Mouse (Mus musculus): ENCODE measurements at regions not wholly inside any gene's neighbourhood (a gene's known extent, or its start where the extent isn't known, plus 50 kb on each side); places are given as distances from the start of the nearest gene placed in this dataset.

DNA sequence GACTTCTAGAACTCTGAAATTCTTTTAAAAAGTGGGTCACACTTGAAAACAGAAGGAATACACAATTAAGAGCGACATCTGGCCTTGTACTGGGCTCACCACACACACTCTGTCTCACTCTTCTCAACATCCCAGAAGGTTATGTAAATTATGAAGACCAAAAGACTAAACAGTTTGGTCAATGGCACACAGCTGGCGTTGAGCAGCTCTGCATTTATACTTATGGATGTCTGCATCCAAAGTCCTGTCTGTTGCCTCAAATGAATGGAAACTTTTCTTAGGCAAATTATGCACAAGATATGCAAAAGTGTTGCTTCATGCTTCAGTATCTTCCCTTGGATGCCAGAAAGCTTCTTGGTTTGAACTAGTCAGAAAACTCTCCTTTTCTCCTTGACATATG, 323.5 kb downstream of the Ppp3ca start:
- Histone ChIP-seq H3K27ac (ENCODE audit: low read depth, low read length) (no peak overlapping the region), H3K27me3 (ENCODE audit: control insufficient read depth, insufficient read depth, low read length) (no peaks in the 10 kb centered on the region), H3K9me3 (ENCODE audit: control insufficient read depth, low read length) (no peaks in the 10 kb centered on the region; the same call in 1 of the 2 replicates), H3K9ac (replicated peaks; ENCODE audit: low read depth, low read length) (no peak overlapping the region), H3K4me1 (ENCODE audit: control insufficient read depth, insufficient read depth, low read length) (no peaks in the 10 kb centered on the region), H3K4me3 (ENCODE audit: low read depth, low read length) (no peak overlapping the region), H3K36me3 (ENCODE audit: control insufficient read depth, insufficient read depth, low read length) (no peaks in the 10 kb centered on the region), H3K4me2 (ENCODE audit: low read depth, low read length) (no peak overlapping the region)
- no peak for ATAC-seq (ENCODE audit: low read depth)
- WGBS = 90% methylated on average over 2 of the region's 2 CpGs

DNA sequence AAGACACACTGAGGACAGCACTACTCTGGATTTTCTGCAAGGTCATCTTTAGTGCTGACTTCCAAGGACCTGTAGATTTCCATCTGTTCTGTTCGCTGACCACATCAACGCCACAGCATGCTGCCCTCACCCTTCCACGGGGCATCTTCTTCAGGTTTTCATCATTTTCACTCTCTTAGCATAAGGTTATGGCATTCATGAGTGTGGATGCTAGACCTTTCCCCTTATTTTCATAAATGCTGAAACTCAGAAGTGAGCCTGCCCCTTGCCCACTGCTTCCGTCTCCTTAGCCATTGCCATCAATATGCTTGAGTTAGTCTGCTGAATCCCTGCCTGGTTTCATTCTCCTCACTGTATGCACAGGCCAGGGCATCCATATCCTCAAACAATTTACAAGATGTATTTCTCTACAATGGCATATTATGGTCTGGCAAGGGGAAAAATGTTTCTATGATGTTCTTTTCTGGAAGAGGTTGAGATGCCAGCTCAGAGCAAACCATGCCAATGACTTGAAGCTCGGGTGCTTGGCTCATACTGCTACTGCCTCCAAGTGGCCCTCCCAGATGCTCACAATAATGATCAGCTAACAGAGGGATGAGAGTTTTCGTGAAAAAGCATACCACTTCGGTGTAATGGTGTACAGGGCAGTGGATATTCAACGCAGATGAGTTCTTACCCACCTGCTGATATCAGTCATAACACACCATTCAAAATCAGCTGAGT, 324.6 kb downstream of the Ppp3ca start:
- Histone ChIP-seq H3K4me1 (ENCODE audit: control insufficient read depth, insufficient read depth, low read length) (no peaks in the 10 kb centered on the region), H3K4me2 (ENCODE audit: low read depth, low read length) (no peak overlapping the region), H3K9ac (replicated peaks; ENCODE audit: low read depth, low read length) (no peak overlapping the region), H3K27ac (ENCODE audit: low read depth, low read length) (no peak overlapping the region), H3K36me3 (ENCODE audit: control insufficient read depth, insufficient read depth, low read length) (no peaks in the 10 kb centered on the region), H3K27me3 (ENCODE audit: control insufficient read depth, insufficient read depth, low read length) (no peaks in the 10 kb centered on the region), H3K9me3 (ENCODE audit: control insufficient read depth, low read length) (no peaks in the 10 kb centered on the region; the same call in 1 of the 2 replicates), H3K4me3 (ENCODE audit: low read depth, low read length) (no peak overlapping the region)
- no peak for ATAC-seq (ENCODE audit: low read depth)
- WGBS = 94% methylated on average over 8 of the region's 8 CpGs

DNA sequence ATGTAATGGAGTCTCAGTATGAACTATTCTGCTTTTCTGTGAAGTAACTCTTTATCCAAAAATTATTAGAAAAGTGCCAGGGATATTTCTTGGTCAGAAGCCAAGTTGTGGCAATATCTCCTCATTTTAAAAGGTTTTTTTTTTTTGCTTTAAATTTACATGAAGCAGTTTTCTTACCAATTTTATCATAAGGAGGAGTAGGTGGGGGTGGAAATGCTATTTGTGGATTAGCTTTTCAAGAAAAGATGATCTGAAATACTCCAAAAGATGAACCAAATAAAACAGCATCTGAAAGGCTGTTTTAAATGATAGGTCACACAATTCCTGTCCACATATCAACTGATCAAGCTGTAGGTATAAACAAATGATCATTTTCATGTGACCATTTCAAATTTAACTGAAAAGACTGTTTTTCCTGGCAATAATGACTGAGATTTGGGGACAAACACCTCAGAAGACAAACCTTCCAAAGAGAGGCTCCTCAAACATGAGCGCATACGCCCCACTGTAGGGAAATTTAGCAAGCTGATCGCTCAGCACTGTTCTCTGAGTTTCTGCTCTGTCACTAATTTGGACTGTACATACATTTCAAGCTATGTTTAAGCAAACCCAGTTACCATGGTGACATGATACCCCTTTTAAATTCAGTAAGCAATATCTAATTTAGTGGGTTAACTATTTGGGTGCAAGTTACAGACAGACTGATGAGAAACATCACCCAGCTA, 325.8 kb downstream of the Ppp3ca start:
- no peaks in the 10 kb centered on the region for H3K36me3 ChIP-seq (ENCODE audit: control insufficient read depth, insufficient read depth, low read length)
- H3K4me2 ChIP-seq (ENCODE audit: low read depth, low read length) = no peak overlapping the region
- H3K9ac ChIP-seq (replicated peaks; ENCODE audit: low read depth, low read length) = no peak overlapping the region
- no peak overlapping the region for H3K27ac ChIP-seq (ENCODE audit: low read depth, low read length)
- H3K27me3 ChIP-seq (ENCODE audit: control insufficient read depth, insufficient read depth, low read length) = no peaks in the 10 kb centered on the region
- no peak for ATAC-seq (ENCODE audit: low read depth)
- H3K4me1 ChIP-seq (ENCODE audit: control insufficient read depth, insufficient read depth, low read length) = no peaks in the 10 kb centered on the region
- no peak overlapping the region for H3K4me3 ChIP-seq (ENCODE audit: low read depth, low read length)
- no peaks in the 10 kb centered on the region; the same call in 1 of the 2 replicates for H3K9me3 ChIP-seq (ENCODE audit: control insufficient read depth, low read length)
- WGBS = 93% methylated on average over 3 of the region's 3 CpGs

DNA sequence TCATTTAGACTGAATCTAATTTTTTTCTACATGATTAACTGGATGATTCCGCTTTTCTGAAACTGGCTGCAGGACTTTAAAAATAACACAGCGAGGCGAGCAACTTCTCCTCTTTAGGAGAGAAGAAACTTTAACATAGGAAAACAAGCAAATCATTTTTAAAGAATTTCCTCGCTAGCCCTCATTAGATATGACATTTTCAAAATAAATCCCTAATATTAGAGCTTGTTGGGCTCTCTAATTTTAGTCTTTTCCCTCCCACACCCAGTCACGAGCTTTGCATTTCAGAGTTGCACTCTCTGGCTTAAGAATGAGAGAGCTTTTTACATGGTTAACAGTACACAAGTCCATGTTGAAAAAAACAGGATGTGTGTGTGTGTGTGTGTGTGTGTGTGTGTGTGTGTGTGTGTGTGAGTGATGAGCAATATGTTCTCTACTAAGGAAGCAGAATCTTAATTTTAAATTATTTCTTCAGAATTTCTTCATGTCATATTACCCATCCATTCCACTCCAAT, 326.5 kb downstream of the Ppp3ca start:
- Histone ChIP-seq H3K4me3 (ENCODE audit: low read depth, low read length) (no peak overlapping the region), H3K4me2 (ENCODE audit: low read depth, low read length) (no peak overlapping the region), H3K9ac (replicated peaks; ENCODE audit: low read depth, low read length) (no peak overlapping the region), H3K27ac (ENCODE audit: low read depth, low read length) (no peak overlapping the region), H3K4me1 (ENCODE audit: control insufficient read depth, insufficient read depth, low read length) (no peaks in the 10 kb centered on the region), H3K27me3 (ENCODE audit: control insufficient read depth, insufficient read depth, low read length) (no peaks in the 10 kb centered on the region), H3K9me3 (ENCODE audit: control insufficient read depth, low read length) (no peaks in the 10 kb centered on the region; the same call in 1 of the 2 replicates), H3K36me3 (ENCODE audit: control insufficient read depth, insufficient read depth, low read length) (no peaks in the 10 kb centered on the region)
- ATAC-seq (ENCODE audit: low read depth) = no peak
- WGBS = 83% methylated on average over 5 of the region's 5 CpGs

DNA sequence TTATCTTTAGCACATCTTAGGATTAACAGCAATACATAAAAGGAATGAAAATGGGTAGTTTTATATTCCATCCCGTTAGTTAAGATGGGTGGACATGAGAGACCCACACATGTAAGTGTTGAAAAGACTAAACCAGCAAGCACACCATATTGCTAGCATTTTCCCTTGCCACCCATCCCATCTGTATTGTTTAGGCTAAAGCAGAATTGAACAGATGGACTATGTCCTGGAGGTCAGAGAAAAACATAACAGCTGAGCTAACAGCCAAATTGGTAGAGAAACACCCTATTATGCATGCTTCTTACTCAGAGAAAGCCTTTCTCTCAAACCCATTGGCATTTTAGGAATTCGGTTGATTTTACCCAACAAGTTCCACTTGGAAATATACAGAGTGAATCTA, 329.3 kb upstream of the Emcn start:
- no peaks in the 10 kb centered on the region for H3K27me3 ChIP-seq (ENCODE audit: control insufficient read depth, insufficient read depth, low read length)
- no peak overlapping the region for H3K27ac ChIP-seq (ENCODE audit: low read depth, low read length)
- H3K4me2 ChIP-seq (ENCODE audit: low read depth, low read length) = no peak overlapping the region
- H3K9ac ChIP-seq (replicated peaks; ENCODE audit: low read depth, low read length) = no peak overlapping the region
- no peaks in the 10 kb centered on the region for H3K36me3 ChIP-seq (ENCODE audit: control insufficient read depth, insufficient read depth, low read length)
- no peak for ATAC-seq (ENCODE audit: low read depth)
- no peak overlapping the region for H3K4me3 ChIP-seq (ENCODE audit: low read depth, low read length)
- no peaks in the 10 kb centered on the region for H3K4me1 ChIP-seq (ENCODE audit: control insufficient read depth, insufficient read depth, low read length)
- WGBS = 76% methylated on average over 2 of the region's 2 CpGs
- no peaks in the 10 kb centered on the region for H3K9me3 ChIP-seq (ENCODE audit: control insufficient read depth, low read length)

DNA sequence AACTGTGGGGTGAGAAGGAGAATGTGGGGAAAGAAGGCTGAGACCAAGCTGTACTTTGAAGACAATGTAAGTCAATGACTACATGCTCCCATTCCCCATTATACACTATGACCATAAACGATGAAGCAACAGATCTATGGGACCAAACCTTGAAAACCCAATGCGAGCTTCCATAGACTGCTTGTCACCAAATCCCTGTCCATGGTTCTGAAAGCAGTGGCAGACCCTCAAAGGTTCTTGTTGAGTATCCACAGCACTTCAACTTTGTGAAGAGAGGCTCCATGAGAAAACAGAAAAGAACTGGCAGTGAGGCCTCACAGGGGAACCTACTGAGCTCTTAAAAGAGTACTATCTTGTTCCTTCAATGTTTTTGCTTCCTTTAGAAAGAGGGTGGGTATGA, 326.2 kb upstream of the Emcn start:
- Histone ChIP-seq H3K36me3 (ENCODE audit: control insufficient read depth, insufficient read depth, low read length) (no peaks in the 10 kb centered on the region), H3K27me3 (ENCODE audit: control insufficient read depth, insufficient read depth, low read length) (no peaks in the 10 kb centered on the region), H3K4me1 (ENCODE audit: control insufficient read depth, insufficient read depth, low read length) (no peaks in the 10 kb centered on the region), H3K9ac (replicated peaks; ENCODE audit: low read depth, low read length) (no peak overlapping the region), H3K4me2 (ENCODE audit: low read depth, low read length) (no peak overlapping the region), H3K9me3 (ENCODE audit: control insufficient read depth, low read length) (no peaks in the 10 kb centered on the region), H3K27ac (ENCODE audit: low read depth, low read length) (no peak overlapping the region), H3K4me3 (ENCODE audit: low read depth, low read length) (no peak overlapping the region)
- no peak for ATAC-seq (ENCODE audit: low read depth)
- WGBS = 81% methylated on average over 2 of the region's 2 CpGs

DNA sequence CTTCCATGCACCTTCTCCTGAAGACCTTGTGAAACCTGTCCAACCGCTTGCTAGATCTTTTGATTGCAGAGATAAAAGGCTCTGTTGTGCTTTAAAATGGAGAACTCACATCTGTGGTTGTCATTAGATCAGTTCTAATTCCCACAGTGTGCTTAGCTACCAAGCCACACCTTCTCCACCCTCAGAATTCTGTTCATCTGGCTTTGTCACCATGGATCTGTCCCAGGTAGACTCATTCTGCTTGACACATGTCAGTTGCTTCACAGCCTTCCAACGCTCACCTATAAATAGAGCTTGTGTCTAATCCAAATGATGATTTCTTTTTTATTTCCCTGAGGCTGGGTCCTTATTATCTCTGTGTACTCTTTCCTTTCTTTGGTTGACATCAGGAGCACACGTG, 325.7 kb upstream of the Emcn start:
- Histone ChIP-seq H3K4me2 (ENCODE audit: low read depth, low read length) (no peak overlapping the region), H3K9ac (replicated peaks; ENCODE audit: low read depth, low read length) (no peak overlapping the region), H3K4me3 (ENCODE audit: low read depth, low read length) (no peak overlapping the region), H3K9me3 (ENCODE audit: control insufficient read depth, low read length) (no peaks in the 10 kb centered on the region), H3K27ac (ENCODE audit: low read depth, low read length) (no peak overlapping the region), H3K36me3 (ENCODE audit: control insufficient read depth, insufficient read depth, low read length) (no peaks in the 10 kb centered on the region), H3K27me3 (ENCODE audit: control insufficient read depth, insufficient read depth, low read length) (no peaks in the 10 kb centered on the region), H3K4me1 (ENCODE audit: control insufficient read depth, insufficient read depth, low read length) (no peaks in the 10 kb centered on the region)
- WGBS = 90% methylated on average over 3 of the region's 3 CpGs
- ATAC-seq (ENCODE audit: low read depth) = no peak

DNA sequence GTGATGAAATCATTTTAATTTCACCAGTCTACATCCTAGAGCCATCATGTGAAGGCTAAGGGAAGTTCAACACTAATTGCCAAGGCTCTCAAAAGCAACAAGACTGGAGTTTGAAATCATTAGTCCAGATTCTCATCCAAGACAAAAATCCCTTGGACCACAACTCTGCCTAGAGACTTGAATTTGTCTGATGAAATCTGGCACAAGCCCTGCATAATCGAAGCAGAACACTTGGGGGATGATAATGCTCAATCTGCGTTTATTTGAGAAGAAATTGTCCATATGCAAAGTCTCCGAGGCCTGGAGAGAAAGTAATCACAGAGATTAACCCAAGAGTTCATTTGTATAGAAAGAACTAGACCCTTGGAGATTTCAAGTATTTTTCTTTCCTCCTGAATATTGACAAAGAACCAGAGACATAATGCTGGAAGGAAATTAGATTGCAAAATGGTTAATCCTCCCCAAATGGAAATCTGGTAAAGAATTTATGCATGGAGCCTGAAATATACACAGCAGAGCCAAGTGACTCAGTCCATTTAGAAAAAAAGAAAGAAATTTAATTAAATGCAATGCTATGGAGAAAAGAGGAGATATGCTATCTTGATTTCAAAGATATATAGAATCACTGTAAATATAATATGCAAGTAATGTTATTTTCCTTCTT, 320.8 kb upstream of the Emcn start:
- Histone ChIP-seq H3K4me3 (ENCODE audit: low read depth, low read length) (no peak overlapping the region), H3K4me1 (ENCODE audit: control insufficient read depth, insufficient read depth, low read length) (no peaks in the 10 kb centered on the region), H3K27me3 (ENCODE audit: control insufficient read depth, insufficient read depth, low read length) (no peaks in the 10 kb centered on the region), H3K9me3 (ENCODE audit: control insufficient read depth, low read length) (no peaks in the 10 kb centered on the region), H3K9ac (replicated peaks; ENCODE audit: low read depth, low read length) (no peak overlapping the region), H3K4me2 (ENCODE audit: low read depth, low read length) (no peak overlapping the region), H3K36me3 (ENCODE audit: control insufficient read depth, insufficient read depth, low read length) (no peaks in the 10 kb centered on the region), H3K27ac (ENCODE audit: low read depth, low read length) (no peak overlapping the region)
- 72% methylated on average over 3 of the region's 3 CpGs for WGBS
- no peak for ATAC-seq (ENCODE audit: low read depth)

DNA sequence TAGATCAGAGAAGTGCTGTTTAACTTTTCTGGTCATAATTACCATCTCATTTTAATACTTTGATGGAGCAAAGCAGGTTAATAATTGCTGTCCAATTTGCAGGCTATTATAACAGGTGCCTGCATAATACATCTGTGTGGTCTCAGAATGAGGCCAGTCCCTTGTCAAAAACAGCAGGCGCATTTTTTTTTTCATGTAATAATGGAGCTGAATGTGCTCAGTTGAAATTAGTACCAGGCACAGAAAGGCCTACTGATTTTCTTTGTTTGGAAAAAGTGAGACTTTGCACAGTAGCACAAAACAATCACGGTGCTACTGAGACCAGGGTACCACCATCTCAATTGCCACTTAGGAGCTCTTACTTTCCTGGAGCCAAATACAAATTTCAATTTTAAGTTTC, 311.3 kb upstream of the Emcn start:
- no peak for ATAC-seq (ENCODE audit: low read depth)
- WGBS = 81% methylated on average over 2 of the region's 2 CpGs
- Histone ChIP-seq H3K27ac (ENCODE audit: low read depth, low read length) (no peak overlapping the region), H3K4me1 (ENCODE audit: control insufficient read depth, insufficient read depth, low read length) (no peaks in the 10 kb centered on the region), H3K9ac (replicated peaks; ENCODE audit: low read depth, low read length) (no peak overlapping the region), H3K36me3 (ENCODE audit: control insufficient read depth, insufficient read depth, low read length) (no peaks in the 10 kb centered on the region), H3K9me3 (ENCODE audit: control insufficient read depth, low read length) (no peaks in the 10 kb centered on the region), H3K27me3 (ENCODE audit: control insufficient read depth, insufficient read depth, low read length) (no peaks in the 10 kb centered on the region), H3K4me3 (ENCODE audit: low read depth, low read length) (no peak overlapping the region), H3K4me2 (ENCODE audit: low read depth, low read length) (no peak overlapping the region)

Measured in neural tube, embryonic 14.5 days (tissue).